Mouse (Mus musculus): ENCODE measurements around the gene Slc25a48. TPM values are rescaled to one million over a fixed set of nuclear protein-coding genes. Genes with fewer than 3 reads are reported as not detected.

Gene Slc25a48
- polyA plus RNA-seq, 1 experiment from 2014 or later: 1.2 TPM

- no peaks in the 10 kb centered on the region for H3K9me3 ChIP-seq (replicated peaks; ENCODE audit: control insufficient read depth, low read length)
- H3K9ac ChIP-seq (ENCODE audit: low read depth, low read length): no peak overlapping the region
- no peak overlapping the region for H3K4me3 ChIP-seq (ENCODE audit: low read depth, low read length)
- no peaks in the 10 kb centered on the region for H3K4me1 ChIP-seq (ENCODE audit: control insufficient read depth, low read depth, low read length)
- no peak overlapping the region for H3K4me2 ChIP-seq (ENCODE audit: low read depth, low read length)
- H3K27me3 ChIP-seq (ENCODE audit: control insufficient read depth, insufficient read depth, low read depth, low read length): no peaks in the 10 kb centered on the region
- no peaks in the 10 kb centered on the region for H3K36me3 ChIP-seq (ENCODE audit: control insufficient read depth, insufficient read depth)
- H3K27ac ChIP-seq (ENCODE audit: low read length): no peak overlapping the region
- WGBS (ENCODE audit: insufficient replicate concordance): 43% methylated on average over 5 of the region's 5 CpGs
- ATAC-seq (ENCODE audit: low read depth): no peak
Observed at GRCm38 (mm10) chr13:56488012-56488411, 49.9 kb downstream of the Slc25a48 start.

GRCm38 (mm10) chr13:56494440-56494839, 56.3 kb downstream of the Slc25a48 start:
- no peak overlapping the region for H3K27ac ChIP-seq (ENCODE audit: low read length)
- H3K9me3 ChIP-seq (replicated peaks; ENCODE audit: control insufficient read depth, low read length): no peaks in the 10 kb centered on the region
- no peak for ATAC-seq (ENCODE audit: low read depth)
- no peak overlapping the region for H3K4me3 ChIP-seq (ENCODE audit: low read depth, low read length)
- H3K27me3 ChIP-seq (ENCODE audit: control insufficient read depth, insufficient read depth, low read depth, low read length): no peaks in the 10 kb centered on the region
- no peaks in the 10 kb centered on the region for H3K36me3 ChIP-seq (ENCODE audit: control insufficient read depth, insufficient read depth)
- no peak overlapping the region for H3K9ac ChIP-seq (ENCODE audit: low read depth, low read length)
- H3K4me2 ChIP-seq (ENCODE audit: low read depth, low read length): no peak overlapping the region
- 51% methylated on average over 3 of the region's 3 CpGs for WGBS (ENCODE audit: insufficient replicate concordance)
- no peaks in the 10 kb centered on the region for H3K4me1 ChIP-seq (ENCODE audit: control insufficient read depth, low read depth, low read length)

- Histone ChIP-seq H3K4me3 (ENCODE audit: low read depth, low read length) (no peak overlapping the region), H3K4me1 (ENCODE audit: control insufficient read depth, low read depth, low read length) (no peaks in the 10 kb centered on the region), H3K4me2 (ENCODE audit: low read depth, low read length) (no peak overlapping the region), H3K27me3 (ENCODE audit: control insufficient read depth, insufficient read depth, low read depth, low read length) (no peaks in the 10 kb centered on the region), H3K36me3 (ENCODE audit: control insufficient read depth, insufficient read depth) (no peaks in the 10 kb centered on the region), H3K9ac (ENCODE audit: low read depth, low read length) (no peak overlapping the region), H3K27ac (ENCODE audit: low read length) (no peak overlapping the region), H3K9me3 (replicated peaks; ENCODE audit: control insufficient read depth, low read length) (no peaks in the 10 kb centered on the region)
- WGBS (ENCODE audit: insufficient replicate concordance): 50% methylated on average over 3 of the region's 3 CpGs
- no peak for ATAC-seq (ENCODE audit: low read depth)
Observed at GRCm38 (mm10) chr13:56500132-56500531, 62.0 kb downstream of the Slc25a48 start.

GRCm38 (mm10) chr13:56500636-56501035, 62.5 kb downstream of the Slc25a48 start:
- H3K9ac ChIP-seq (ENCODE audit: low read depth, low read length): no peak overlapping the region
- no peaks in the 10 kb centered on the region for H3K9me3 ChIP-seq (replicated peaks; ENCODE audit: control insufficient read depth, low read length)
- ATAC-seq (ENCODE audit: low read depth): no peak
- H3K4me2 ChIP-seq (ENCODE audit: low read depth, low read length): no peak overlapping the region
- WGBS (ENCODE audit: insufficient replicate concordance): 68% methylated on average over 8 of the region's 8 CpGs
- no peaks in the 10 kb centered on the region for H3K4me1 ChIP-seq (ENCODE audit: control insufficient read depth, low read depth, low read length)
- H3K4me3 ChIP-seq (ENCODE audit: low read depth, low read length): no peak overlapping the region
- no peak overlapping the region for H3K27ac ChIP-seq (ENCODE audit: low read length)
- H3K36me3 ChIP-seq (ENCODE audit: control insufficient read depth, insufficient read depth): no peaks in the 10 kb centered on the region
- H3K27me3 ChIP-seq (ENCODE audit: control insufficient read depth, insufficient read depth, low read depth, low read length): no peaks in the 10 kb centered on the region

GRCm38 (mm10) chr13:56501866-56502420, 63.8 kb downstream of the Slc25a48 start:
- ATAC-seq (ENCODE audit: low read depth): no peak
- H3K4me2 ChIP-seq (ENCODE audit: low read depth, low read length): no peak overlapping the region

GRCm38 (mm10) chr13:56506871-56507496, 68.8 kb downstream of the Slc25a48 start:
- Histone ChIP-seq H3K4me3 (ENCODE audit: low read depth, low read length) (no peak overlapping the region), H3K9ac (ENCODE audit: low read depth, low read length) (no peak overlapping the region), H3K9me3 (replicated peaks; ENCODE audit: control insufficient read depth, low read length) (no peaks in the 10 kb centered on the region), H3K36me3 (ENCODE audit: control insufficient read depth, insufficient read depth) (no peaks in the 10 kb centered on the region), H3K27ac (ENCODE audit: low read length) (no peak overlapping the region), H3K4me1 (ENCODE audit: control insufficient read depth, low read depth, low read length) (no peaks in the 10 kb centered on the region), H3K4me2 (ENCODE audit: low read depth, low read length) (no peak overlapping the region), H3K27me3 (ENCODE audit: control insufficient read depth, insufficient read depth, low read depth, low read length) (no peaks in the 10 kb centered on the region)
- WGBS (ENCODE audit: insufficient replicate concordance): 35% methylated on average over 6 of the region's 6 CpGs
- no peak for ATAC-seq (ENCODE audit: low read depth)

More at GRCm38 (mm10) chr13:56501866-56502420, 63.8 kb downstream of the Slc25a48 start:
- no peaks in the 10 kb centered on the region for H3K27me3 ChIP-seq (ENCODE audit: control insufficient read depth, insufficient read depth, low read depth, low read length)
- no peak overlapping the region for H3K9ac ChIP-seq (ENCODE audit: low read depth, low read length)
- H3K9me3 ChIP-seq (replicated peaks; ENCODE audit: control insufficient read depth, low read length): no peaks in the 10 kb centered on the region
- no peak overlapping the region for H3K4me3 ChIP-seq (ENCODE audit: low read depth, low read length)
- no peak overlapping the region for H3K27ac ChIP-seq (ENCODE audit: low read length)
- WGBS (ENCODE audit: insufficient replicate concordance): 23% methylated on average over 6 of the region's 6 CpGs
- no peaks in the 10 kb centered on the region for H3K36me3 ChIP-seq (ENCODE audit: control insufficient read depth, insufficient read depth)
- no peaks in the 10 kb centered on the region for H3K4me1 ChIP-seq (ENCODE audit: control insufficient read depth, low read depth, low read length)

GRCm38 (mm10) chr13:56509796-56510195, 71.6 kb downstream of the Slc25a48 start:
- H3K4me2 ChIP-seq (ENCODE audit: low read depth, low read length): no peak overlapping the region
- no peak for ATAC-seq (ENCODE audit: low read depth)
- no peak overlapping the region for H3K9ac ChIP-seq (ENCODE audit: low read depth, low read length)
- H3K27me3 ChIP-seq (ENCODE audit: control insufficient read depth, insufficient read depth, low read depth, low read length): no peaks in the 10 kb centered on the region
- H3K36me3 ChIP-seq (ENCODE audit: control insufficient read depth, insufficient read depth): no peaks in the 10 kb centered on the region
- WGBS (ENCODE audit: insufficient replicate concordance): 60% methylated on average over 2 of the region's 2 CpGs
- H3K27ac ChIP-seq (ENCODE audit: low read length): no peak overlapping the region
- no peaks in the 10 kb centered on the region for H3K4me1 ChIP-seq (ENCODE audit: control insufficient read depth, low read depth, low read length)
- H3K9me3 ChIP-seq (replicated peaks; ENCODE audit: control insufficient read depth, low read length): no peaks in the 10 kb centered on the region
- H3K4me3 ChIP-seq (ENCODE audit: low read depth, low read length): no peak overlapping the region

GRCm38 (mm10) chr13:56513595-56513994, 75.4 kb downstream of the Slc25a48 start:
- no peak overlapping the region for H3K4me2 ChIP-seq (ENCODE audit: low read depth, low read length)
- no peak overlapping the region for H3K4me3 ChIP-seq (ENCODE audit: low read depth, low read length)
- no peak for ATAC-seq (ENCODE audit: low read depth)
- H3K9me3 ChIP-seq (replicated peaks; ENCODE audit: control insufficient read depth, low read length): no peaks in the 10 kb centered on the region
- H3K36me3 ChIP-seq (ENCODE audit: control insufficient read depth, insufficient read depth): no peaks in the 10 kb centered on the region
- no peak overlapping the region for H3K27ac ChIP-seq (ENCODE audit: low read length)
- H3K4me1 ChIP-seq (ENCODE audit: control insufficient read depth, low read depth, low read length): no peaks in the 10 kb centered on the region
- no peaks in the 10 kb centered on the region for H3K27me3 ChIP-seq (ENCODE audit: control insufficient read depth, insufficient read depth, low read depth, low read length)
- H3K9ac ChIP-seq (ENCODE audit: low read depth, low read length): no peak overlapping the region

- no peak overlapping the region for H3K4me3 ChIP-seq (ENCODE audit: low read depth, low read length)
- no peaks in the 10 kb centered on the region for H3K9me3 ChIP-seq (replicated peaks; ENCODE audit: control insufficient read depth, low read length)
- ATAC-seq (ENCODE audit: low read depth): no peak
- H3K36me3 ChIP-seq (ENCODE audit: control insufficient read depth, insufficient read depth): no peaks in the 10 kb centered on the region
- 48% methylated on average over 4 of the region's 4 CpGs for WGBS (ENCODE audit: insufficient replicate concordance)
- H3K4me2 ChIP-seq (ENCODE audit: low read depth, low read length): no peak overlapping the region
- H3K27ac ChIP-seq (ENCODE audit: low read length): no peak overlapping the region
- H3K27me3 ChIP-seq (ENCODE audit: control insufficient read depth, insufficient read depth, low read depth, low read length): no peaks in the 10 kb centered on the region
- no peak overlapping the region for H3K9ac ChIP-seq (ENCODE audit: low read depth, low read length)
- H3K4me1 ChIP-seq (ENCODE audit: control insufficient read depth, low read depth, low read length): no peaks in the 10 kb centered on the region
Observed at GRCm38 (mm10) chr13:56516311-56516710, 78.2 kb downstream of the Slc25a48 start.
